Mouse (Mus musculus): ENCODE measurements around the gene Tssc4. TPM values are rescaled to one million over a fixed set of nuclear protein-coding genes. Genes with fewer than 3 reads are reported as not detected.
A peak's percentile ranks its signal among the peaks of the same experiment; 100 is the strongest.

Tssc4 gene
- polyA plus RNA-seq, 1 experiment from 2014 or later, result 57.1 TPM

DNA sequence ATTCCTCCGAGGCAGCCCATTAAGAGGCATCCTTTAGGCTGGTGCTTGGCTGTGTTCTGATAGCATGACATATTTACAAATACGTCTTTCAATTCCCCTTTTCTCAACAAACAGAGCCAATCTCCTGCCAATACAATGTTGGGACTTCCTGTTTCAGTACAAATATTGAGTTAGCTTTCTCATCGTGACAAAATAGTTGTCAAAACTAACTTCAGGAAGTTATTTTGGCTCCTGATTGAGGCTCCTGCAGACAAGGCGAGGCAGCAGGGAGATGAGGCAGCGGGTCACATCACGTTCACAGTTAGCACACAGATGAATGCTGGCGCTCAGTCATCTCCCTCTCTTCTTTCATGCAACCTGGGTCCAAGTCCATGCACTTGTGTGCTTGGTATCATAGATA is 22.7 kb upstream of the Tssc4 start:
- WGBS, result 66% methylated on average over 7 of the region's 7 CpGs
- no peak for ATAC-seq (ENCODE audit: insufficient number of reproducible peaks, low FRiP score)

DNA sequence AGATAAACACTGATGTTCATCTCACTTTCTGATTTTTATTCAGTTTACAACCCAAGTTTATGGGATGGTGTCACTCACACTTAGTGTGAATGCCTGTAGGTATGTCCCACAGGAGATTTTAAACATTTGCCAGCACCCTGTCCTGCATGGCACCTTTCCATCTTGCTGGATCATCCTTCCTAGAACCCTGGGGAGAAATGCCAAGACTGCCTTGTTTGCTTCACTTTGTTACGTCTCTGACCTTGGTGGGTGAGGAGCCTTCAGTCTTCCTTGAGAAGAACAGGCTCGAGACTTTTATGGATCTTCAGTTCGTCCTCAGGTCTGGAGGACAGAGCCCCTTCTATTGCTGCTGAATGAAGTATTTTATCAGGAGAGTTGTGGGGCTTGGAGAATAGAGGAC is 19.7 kb upstream of the Tssc4 start:
- Histone ChIP-seq H3K4me1 (replicated peaks) (peaks cover 30% of the 10 kb centered on the region), H3K27ac (ENCODE audit: poor library complexity, severe bottlenecking) (peak overlapping the region; percentile 52; the same call in 1 of the 2 replicates), H3K9me3 (replicated peaks) (no peaks in the 10 kb centered on the region), H3K4me3 (no peak overlapping the region), H3K4me2 (no peak overlapping the region), H3K36me3 (no peaks in the 10 kb centered on the region), H3K27me3 (replicated peaks) (no peaks in the 10 kb centered on the region), H3K9ac (no peak overlapping the region)
- WGBS, result 69% methylated on average over 3 of the region's 3 CpGs
- no peak for ATAC-seq (ENCODE audit: insufficient number of reproducible peaks, low FRiP score)

More for the DNA sequence above, 22.7 kb upstream of the Tssc4 start:
- no peaks in the 10 kb centered on the region for H3K9me3 ChIP-seq (replicated peaks)
- peaks cover 38% of the 10 kb centered on the region for H3K4me1 ChIP-seq (replicated peaks)
- H3K9ac ChIP-seq, result no peak overlapping the region
- no peak overlapping the region for H3K27ac ChIP-seq (ENCODE audit: poor library complexity, severe bottlenecking)
- H3K4me3 ChIP-seq, result no peak overlapping the region
- H3K4me2 ChIP-seq, result no peak overlapping the region
- no peaks in the 10 kb centered on the region for H3K36me3 ChIP-seq
- H3K27me3 ChIP-seq (replicated peaks), result no peaks in the 10 kb centered on the region

DNA sequence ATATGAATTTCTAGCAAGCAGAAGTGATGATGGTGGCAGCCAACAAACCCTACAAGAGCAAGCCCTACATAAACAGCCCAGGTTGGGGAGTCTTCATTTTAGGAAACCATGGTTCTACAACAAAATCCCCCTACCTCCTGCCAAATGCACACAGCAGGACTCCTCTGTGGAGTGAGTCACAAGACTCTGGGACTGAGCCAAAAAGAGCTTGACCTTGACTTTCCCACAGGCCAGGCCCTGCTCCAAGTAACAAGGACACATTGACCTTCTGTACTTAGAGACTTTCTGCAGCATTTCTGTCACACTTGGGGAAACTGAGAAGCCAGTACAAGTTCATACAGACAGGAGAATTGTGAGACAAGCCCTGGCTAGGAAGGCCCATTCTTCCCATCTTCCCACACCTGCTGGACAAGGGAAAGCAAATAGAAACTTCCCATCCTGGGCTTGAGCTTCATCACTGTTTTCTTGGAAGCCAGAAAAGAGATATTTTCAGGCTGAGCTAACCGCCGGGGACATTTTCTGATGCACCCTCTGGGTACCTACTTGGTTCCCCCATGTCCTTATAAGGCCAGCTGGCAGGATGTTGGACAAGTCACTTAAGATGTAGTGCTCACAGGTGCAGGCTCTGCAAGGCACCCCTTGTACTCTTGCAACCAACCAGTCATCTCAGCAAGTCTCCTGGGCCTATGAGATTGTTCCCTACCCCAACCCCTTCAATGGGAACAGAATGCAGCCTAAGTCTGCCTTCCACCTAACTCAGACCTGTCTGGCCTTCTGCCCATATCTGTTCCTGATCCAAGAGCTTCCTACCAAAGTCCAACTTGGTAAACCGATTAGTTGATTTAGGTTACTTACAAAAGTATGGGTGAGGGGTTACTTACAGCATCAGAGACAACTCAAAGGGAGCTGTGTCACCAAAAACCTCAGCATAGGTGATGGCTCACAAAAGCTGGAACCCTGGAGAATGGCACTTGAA is 18.9 kb upstream of the Tssc4 start:
- Histone ChIP-seq H3K27ac (ENCODE audit: poor library complexity, severe bottlenecking) (peak overlapping the region; percentile 52), H3K9ac (no peak overlapping the region), H3K4me2 (no peak overlapping the region), H3K4me1 (replicated peaks) (peaks cover 38% of the 10 kb centered on the region), H3K36me3 (no peaks in the 10 kb centered on the region), H3K27me3 (replicated peaks) (no peaks in the 10 kb centered on the region), H3K4me3 (no peak overlapping the region), H3K9me3 (replicated peaks) (no peaks in the 10 kb centered on the region)
- ATAC-seq (ENCODE audit: insufficient number of reproducible peaks, low FRiP score), result no peak
- 87% methylated on average over 3 of the region's 3 CpGs for WGBS

DNA sequence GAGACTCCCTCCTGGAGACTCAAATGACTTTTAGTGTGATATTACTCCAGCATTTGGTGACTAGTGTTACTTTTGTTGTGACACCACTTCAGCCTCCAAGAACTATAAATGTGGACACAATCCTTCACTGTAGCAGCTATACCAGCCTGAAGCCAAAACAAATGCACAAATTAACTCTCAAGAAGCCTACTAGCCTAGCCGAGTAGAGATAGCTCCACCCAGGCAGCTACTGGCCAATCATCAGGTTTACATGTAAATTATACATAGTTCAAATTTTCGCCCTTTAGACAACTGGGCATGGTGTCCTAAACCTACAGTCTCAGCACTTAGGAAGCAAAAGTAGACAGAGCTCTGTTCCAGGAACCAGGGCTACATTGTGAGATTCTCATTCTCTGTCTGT is 17.7 kb upstream of the Tssc4 start:
- no peak overlapping the region for H3K4me2 ChIP-seq
- H3K4me3 ChIP-seq, result no peak overlapping the region
- H3K9me3 ChIP-seq (replicated peaks), result no peaks in the 10 kb centered on the region
- H3K27me3 ChIP-seq (replicated peaks), result no peaks in the 10 kb centered on the region
- no peak overlapping the region for H3K27ac ChIP-seq (ENCODE audit: poor library complexity, severe bottlenecking)
- peaks cover 50% of the 10 kb centered on the region for H3K4me1 ChIP-seq (replicated peaks)
- peaks cover 12% of the 10 kb centered on the region; the same call in 1 of the 2 replicates for H3K36me3 ChIP-seq
- no peak for ATAC-seq (ENCODE audit: insufficient number of reproducible peaks, low FRiP score)
- H3K9ac ChIP-seq, result no peak overlapping the region
- 59% methylated on average over 2 of the region's 2 CpGs for WGBS

DNA sequence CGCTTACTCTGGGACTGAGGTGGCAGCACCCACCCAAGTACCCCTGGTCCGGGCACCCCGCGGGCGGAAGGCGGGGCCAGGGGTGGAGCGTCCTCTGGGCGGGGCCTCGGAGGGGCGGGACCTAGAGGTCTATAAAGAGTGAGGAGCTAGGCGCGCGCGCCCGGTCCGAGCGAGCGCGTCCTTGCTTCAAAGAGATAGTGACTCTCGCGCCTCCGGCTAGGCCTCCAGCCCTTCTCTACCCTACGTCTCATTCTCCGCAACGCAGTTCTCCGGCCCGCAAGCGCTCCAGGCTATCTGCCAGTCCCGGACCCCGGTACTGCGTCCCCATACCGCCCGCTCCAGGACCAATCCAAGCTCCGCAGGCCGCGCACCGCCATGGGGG is 16.4 kb upstream of the Tssc4 start, which contains the start of gene Cd81:
Cd81 (plus strand) TSS at position 114 of the 382 bp plus-strand sequence.
- Histone ChIP-seq H3K4me1 (replicated peaks) (peaks cover 63% of the 10 kb centered on the region), H3K27ac (ENCODE audit: poor library complexity, severe bottlenecking) (peak within 1 kb of the TSS; percentile 96), H3K9me3 (replicated peaks) (no peaks in the 10 kb centered on the region), H3K4me2 (peak within 1 kb of the TSS; percentile 95), H3K36me3 (peaks cover 18% of the 10 kb centered on the region; the same call in 1 of the 2 replicates), H3K4me3 (peak within 1 kb of the TSS; percentile 83), H3K9ac (peak within 1 kb of the TSS; percentile 97), H3K27me3 (replicated peaks) (no peaks in the 10 kb centered on the region)
- ATAC-seq (ENCODE audit: insufficient number of reproducible peaks, low FRiP score), result peak; percentile 75
- under 1% methylated on average over 37 of the region's 37 CpGs for WGBS

DNA sequence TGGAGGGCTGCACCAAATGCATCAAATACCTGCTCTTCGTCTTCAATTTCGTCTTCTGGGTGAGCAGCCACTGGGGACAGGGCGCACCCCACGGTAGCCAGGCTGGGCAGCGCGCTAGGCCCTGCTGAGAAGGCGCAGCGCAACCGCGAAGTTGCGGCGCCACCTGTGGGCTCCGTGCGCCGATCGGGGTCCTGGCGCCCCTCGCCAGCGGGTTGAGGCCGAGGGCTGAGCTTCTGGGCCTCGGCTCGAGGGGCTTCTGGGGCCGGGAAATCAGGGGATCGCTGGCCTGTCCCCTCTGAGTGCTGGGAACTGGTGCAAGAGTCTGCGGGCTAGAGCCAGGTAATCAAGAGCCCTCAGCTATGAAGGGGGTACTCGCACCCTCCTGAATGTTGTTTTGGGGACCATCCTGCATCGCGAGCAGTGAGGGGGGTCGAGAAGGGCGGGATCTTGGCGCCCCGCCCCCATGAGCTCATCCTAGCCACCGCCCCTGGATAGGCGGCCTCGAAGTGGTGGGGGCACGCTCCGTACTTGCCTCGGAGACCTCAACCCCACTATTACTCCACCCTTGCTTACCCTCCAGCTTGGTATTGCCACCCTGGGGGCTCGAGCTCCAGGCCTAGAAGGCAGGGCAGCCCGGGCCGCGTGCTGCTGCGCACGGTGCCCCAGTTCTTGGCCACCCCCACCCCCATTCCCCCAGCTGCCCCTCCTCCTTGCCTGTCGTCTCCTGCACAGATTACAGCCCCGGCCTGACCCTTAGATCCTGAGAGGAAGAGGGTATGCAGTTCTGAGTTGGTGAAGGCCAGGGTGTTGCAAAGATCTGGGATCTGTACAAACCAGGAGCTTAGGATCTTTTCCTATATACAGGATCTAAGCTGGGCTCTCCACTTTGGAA is 15.8 kb upstream of the Tssc4 start:
- no peaks in the 10 kb centered on the region for H3K27me3 ChIP-seq (replicated peaks)
- under 1% methylated on average over 46 of the region's 46 CpGs for WGBS
- ATAC-seq (ENCODE audit: insufficient number of reproducible peaks, low FRiP score), result peak; percentile 72
- H3K4me3 ChIP-seq, result peak overlapping the region; percentile 83
- peaks cover 69% of the 10 kb centered on the region for H3K4me1 ChIP-seq (replicated peaks)
- H3K36me3 ChIP-seq, result peaks cover 18% of the 10 kb centered on the region; the same call in 1 of the 2 replicates
- H3K27ac ChIP-seq (ENCODE audit: poor library complexity, severe bottlenecking), result peak overlapping the region; percentile 96
- H3K9ac ChIP-seq, result peak overlapping the region; percentile 97
- no peaks in the 10 kb centered on the region for H3K9me3 ChIP-seq (replicated peaks)
- H3K4me2 ChIP-seq, result peak overlapping the region; percentile 95

DNA sequence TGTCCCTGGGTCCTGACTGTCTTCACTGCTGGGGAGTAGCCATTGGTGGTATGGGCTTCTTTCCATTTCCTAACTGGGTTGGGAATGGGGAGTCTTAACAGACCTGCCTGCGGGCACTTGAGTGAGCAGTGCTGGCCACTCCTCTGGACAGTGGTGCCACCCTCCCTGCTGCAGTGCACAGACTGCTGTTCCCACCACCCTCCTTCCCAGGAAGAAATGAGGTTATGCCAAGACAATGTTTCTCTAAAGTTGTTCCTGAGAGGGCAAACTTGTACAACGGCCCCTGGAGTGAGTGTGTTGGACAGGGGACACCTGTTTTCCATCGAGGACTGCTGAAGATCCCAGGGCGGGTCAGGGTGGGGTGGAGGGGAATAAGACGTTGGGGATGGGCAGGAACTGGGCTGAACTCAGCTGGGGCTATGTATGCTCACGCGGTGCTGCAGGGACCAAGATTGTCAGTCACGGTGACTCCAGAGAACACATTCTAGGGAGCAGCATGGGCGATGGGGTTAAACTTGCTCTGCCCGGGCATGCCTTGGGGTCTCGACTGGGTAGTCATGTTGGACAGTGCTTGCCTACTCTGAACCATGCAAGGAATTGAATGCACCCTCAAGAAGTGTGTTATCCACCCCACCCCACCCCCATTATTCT is 15.0 kb upstream of the Tssc4 start:
- Histone ChIP-seq H3K27me3 (replicated peaks) (no peaks in the 10 kb centered on the region), H3K4me3 (peak overlapping the region; percentile 83), H3K4me2 (peak overlapping the region; percentile 95), H3K9me3 (replicated peaks) (no peaks in the 10 kb centered on the region), H3K9ac (peak overlapping the region; percentile 97), H3K27ac (ENCODE audit: poor library complexity, severe bottlenecking) (peak overlapping the region; percentile 96), H3K36me3 (peaks cover 18% of the 10 kb centered on the region; the same call in 1 of the 2 replicates), H3K4me1 (replicated peaks) (peaks cover 77% of the 10 kb centered on the region)
- 21% methylated on average over 11 of the region's 11 CpGs for WGBS
- ATAC-seq (ENCODE audit: insufficient number of reproducible peaks, low FRiP score), result no peak

DNA sequence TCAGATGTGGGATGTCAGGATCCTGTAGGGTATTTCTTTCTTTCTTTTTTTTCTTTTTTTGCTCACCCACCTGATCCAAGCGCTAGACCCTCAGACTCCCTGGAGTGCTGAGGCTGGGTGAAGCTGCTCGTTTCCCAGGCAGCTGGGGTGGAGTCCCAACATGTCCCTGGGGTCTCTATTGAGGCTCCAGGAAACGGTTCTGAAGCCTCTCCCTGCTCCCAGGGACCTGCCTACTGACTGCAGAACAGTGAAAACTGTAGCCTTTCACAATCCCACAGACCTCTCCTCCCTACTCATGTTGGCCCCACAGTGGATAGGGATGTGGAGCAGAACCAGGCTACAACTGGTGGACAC is 14.5 kb upstream of the Tssc4 start:
- no peaks in the 10 kb centered on the region for H3K27me3 ChIP-seq (replicated peaks)
- peak overlapping the region; percentile 97 for H3K9ac ChIP-seq
- H3K4me2 ChIP-seq, result peak overlapping the region; percentile 95
- ATAC-seq (ENCODE audit: insufficient number of reproducible peaks, low FRiP score), result no peak
- H3K4me1 ChIP-seq (replicated peaks), result peaks cover 77% of the 10 kb centered on the region
- H3K9me3 ChIP-seq (replicated peaks), result no peaks in the 10 kb centered on the region
- 35% methylated on average over 3 of the region's 3 CpGs for WGBS
- peak overlapping the region; percentile 96 for H3K27ac ChIP-seq (ENCODE audit: poor library complexity, severe bottlenecking)
- peak overlapping the region; percentile 83 for H3K4me3 ChIP-seq
- H3K36me3 ChIP-seq, result peaks cover 21% of the 10 kb centered on the region; the same call in 1 of the 2 replicates

DNA sequence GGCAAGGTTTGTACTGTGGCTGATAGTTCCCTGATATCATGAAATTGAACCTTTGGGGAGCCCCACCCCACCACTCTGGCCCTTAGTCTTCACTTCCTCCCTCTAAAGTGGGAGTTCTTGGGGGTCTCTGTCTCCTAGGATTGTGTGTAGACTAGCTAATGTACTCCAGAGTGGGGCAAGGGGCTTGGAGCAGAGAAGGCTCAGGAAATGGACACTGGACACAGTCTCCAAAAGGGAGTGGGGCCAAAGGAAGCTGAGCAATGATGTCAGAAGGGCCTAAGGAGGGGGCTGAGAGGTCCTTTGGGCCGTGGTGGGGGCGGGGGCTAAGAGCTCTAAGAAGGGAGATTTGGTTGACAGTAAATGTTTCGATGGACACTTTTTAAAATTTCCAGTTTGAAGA is 14.0 kb upstream of the Tssc4 start:
- H3K27ac ChIP-seq (ENCODE audit: poor library complexity, severe bottlenecking), result peak overlapping the region; percentile 96
- H3K4me3 ChIP-seq, result peak overlapping the region; percentile 83
- no peak for ATAC-seq (ENCODE audit: insufficient number of reproducible peaks, low FRiP score)
- H3K27me3 ChIP-seq (replicated peaks), result no peaks in the 10 kb centered on the region
- 56% methylated on average over 3 of the region's 3 CpGs for WGBS
- H3K36me3 ChIP-seq, result peaks cover 23% of the 10 kb centered on the region
- H3K4me2 ChIP-seq, result peak overlapping the region; percentile 95
- H3K9me3 ChIP-seq (replicated peaks), result no peaks in the 10 kb centered on the region
- peak overlapping the region; percentile 97 for H3K9ac ChIP-seq
- H3K4me1 ChIP-seq (replicated peaks), result peaks cover 75% of the 10 kb centered on the region

DNA sequence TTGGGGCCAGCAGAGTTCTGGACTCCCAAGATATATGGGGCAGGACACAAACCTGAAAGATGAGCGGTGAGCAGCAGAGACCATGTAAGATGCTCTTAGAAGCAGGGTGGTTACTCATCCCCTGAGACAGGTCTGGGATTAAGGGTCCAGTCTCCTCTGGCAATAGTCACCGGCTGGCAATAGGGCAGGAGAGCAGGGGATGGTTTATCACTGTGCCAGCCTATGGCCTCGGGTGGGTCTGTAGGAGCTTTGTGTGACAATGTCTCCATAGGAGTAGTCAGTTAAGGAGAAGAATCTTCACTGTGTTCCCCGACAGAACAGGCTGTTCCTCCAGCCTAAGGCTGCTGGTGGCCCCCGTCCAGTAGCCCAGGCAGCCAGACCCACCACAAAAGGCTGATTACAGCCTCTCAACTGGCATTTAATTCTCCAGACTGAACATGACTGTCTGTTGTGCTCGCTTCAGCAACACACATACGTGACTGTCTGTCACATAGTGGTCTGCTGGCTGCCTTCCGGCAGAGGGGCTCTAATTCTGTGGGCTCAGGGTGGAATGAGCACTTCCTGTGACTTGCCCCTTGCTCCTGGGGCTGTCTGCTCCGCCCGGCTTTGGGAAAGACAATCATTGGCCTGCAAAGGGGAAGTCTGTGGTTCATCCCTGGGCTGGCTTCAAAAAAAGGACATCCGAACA is 13.4 kb upstream of the Tssc4 start:
- Histone ChIP-seq H3K36me3 (peaks cover 29% of the 10 kb centered on the region), H3K9ac (peak overlapping the region; percentile 97), H3K4me3 (peak overlapping the region; percentile 83), H3K27me3 (replicated peaks) (no peaks in the 10 kb centered on the region), H3K27ac (ENCODE audit: poor library complexity, severe bottlenecking) (peak overlapping the region; percentile 96), H3K4me1 (replicated peaks) (peaks cover 77% of the 10 kb centered on the region), H3K4me2 (peak overlapping the region; percentile 95), H3K9me3 (replicated peaks) (no peaks in the 10 kb centered on the region)
- ATAC-seq (ENCODE audit: insufficient number of reproducible peaks, low FRiP score), result no peak
- WGBS, result 52% methylated on average over 11 of the region's 11 CpGs
